Mouse (Mus musculus) gastrocnemius, adult 2 months (tissue): Measurements from ENCODE around the gene Hist1h2aa. TPM values are rescaled to one million over a fixed set of nuclear protein-coding genes. Genes with fewer than 3 reads are reported as not detected.

ENCODE experiments used
- DNase-seq: peaks from one replicate; pipeline ENCODE4 v3.0.0; 2022
- H3K27ac ChIP-seq: fragments of 200-600 bp; 2 replicates; pipeline ENCODE4 v1.8.1; 2022; ENCODE audit warnings: mild to moderate bottlenecking
- H3K4me3 ChIP-seq: fragments of 200-600 bp; 2 replicates; pipeline ENCODE4 v1.8.1; 2022; ENCODE audit warnings: mild to moderate bottlenecking, moderate library complexity
- CTCF ChIP-seq: fragments of 200-600 bp; IDR thresholded peaks from 2 replicates; pipeline ENCODE4 v1.8.1; 2022; ENCODE audit warnings: antibody characterized with exemption, mild to moderate bottlenecking, moderate library complexity
- intact Hi-C: fragments of 180-260 bp; cut with DNase I; formaldehyde crosslinking; loops from one replicate; pipeline ENCODE4 v1.15.1; 2025
- long read RNA-seq, 2 experiments: library from polyadenylated mRNA; stranded (forward); transcript quantifications; one replicate each; pipeline ENCODE4 v2.0.0; 2021
- total RNA-seq, 2 experiments: library from RNA; stranded (reverse); gene quantifications; 2 replicates each; pipeline ENCODE4 v1.2.3; 2021

Gene Hist1h2aa
- not detected for total RNA-seq
- long read RNA-seq, experiment 1, result 0 reads
- long read RNA-seq, experiment 2, result 0 reads

- H3K4me3 ChIP-seq, result no peak within 1 kb of the TSS
- H3K27ac ChIP-seq, result no peak within 1 kb of the TSS
- TF ChIP-seq CTCF, result no peak
- intact Hi-C loops, result no loop called here
- DNase-seq, result no peak
Measured at GRCm38 (mm10) chr13:23934211-23934520, at the start of gene Hist1h2aa. Gene Hist1h2aa (plus strand): TSS chr13:23934462.

- intact Hi-C loops, result no loop called here
- Histone ChIP-seq H3K4me3 (no peak overlapping the region), H3K27ac (no peak overlapping the region)
- TF ChIP-seq CTCF, result peak; percentile 40
- DNase-seq, result no peak
Measured at GRCm38 (mm10) chr13:23885540-23885939, 48.7 kb upstream of the Hist1h2aa start.

GRCm38 (mm10) chr13:23887026-23887725 lies 47.1 kb upstream of the Hist1h2aa start:
- no peak for TF ChIP-seq CTCF
- no peak overlapping the region for H3K27ac ChIP-seq
- DNase-seq, result no peak
- intact Hi-C loops, result no loop called here
- no peak overlapping the region for H3K4me3 ChIP-seq

GRCm38 (mm10) chr13:23889011-23889605 lies 45.2 kb upstream of the Hist1h2aa start:
- TF ChIP-seq CTCF, result no peak
- no peak overlapping the region for H3K27ac ChIP-seq
- DNase-seq, result no peak
- intact Hi-C loops, result no loop called here
- H3K4me3 ChIP-seq, result no peak overlapping the region

GRCm38 (mm10) chr13:23892592-23893268 lies 41.5 kb upstream of the Hist1h2aa start:
- no peak overlapping the region for H3K4me3 ChIP-seq
- no peak for TF ChIP-seq CTCF
- intact Hi-C loops, result no loop called here
- DNase-seq, result no peak
- H3K27ac ChIP-seq, result no peak overlapping the region

- no peak overlapping the region for H3K27ac ChIP-seq
- intact Hi-C loops, result no loop called here
- no peak overlapping the region for H3K4me3 ChIP-seq
- TF ChIP-seq CTCF, result no peak
- no peak for DNase-seq
Measured at GRCm38 (mm10) chr13:23893269-23893593, 41.0 kb upstream of the Hist1h2aa start.

- Histone ChIP-seq H3K4me3 (no peak overlapping the region), H3K27ac (no peak overlapping the region)
- TF ChIP-seq CTCF, result no peak
- no peak for DNase-seq
- intact Hi-C loops, result no loop called here
Measured at GRCm38 (mm10) chr13:23898242-23898641, 36.0 kb upstream of the Hist1h2aa start.

- DNase-seq, result no peak
- intact Hi-C loops, result no loop called here
- H3K27ac ChIP-seq, result no peak overlapping the region
- TF ChIP-seq CTCF, result no peak
- no peak overlapping the region for H3K4me3 ChIP-seq
Measured at GRCm38 (mm10) chr13:23906906-23907305, 27.4 kb upstream of the Hist1h2aa start.

GRCm38 (mm10) chr13:23910121-23910520 lies 24.1 kb upstream of the Hist1h2aa start:
- TF ChIP-seq CTCF, result no peak
- no peak overlapping the region for H3K4me3 ChIP-seq
- no peak overlapping the region for H3K27ac ChIP-seq
- DNase-seq, result no peak
- intact Hi-C loops, result no loop called here

GRCm38 (mm10) chr13:23911335-23911734 lies 22.9 kb upstream of the Hist1h2aa start:
- H3K4me3 ChIP-seq, result no peak overlapping the region
- no peak for TF ChIP-seq CTCF
- intact Hi-C loops, result no loop called here
- no peak for DNase-seq
- H3K27ac ChIP-seq, result no peak overlapping the region

GRCm38 (mm10) chr13:23913791-23914306 lies 20.4 kb upstream of the Hist1h2aa start:
- H3K27ac ChIP-seq, result no peak overlapping the region

GRCm38 (mm10) chr13:23914376-23915167 lies 19.7 kb upstream of the Hist1h2aa start, which contains the start of gene Slc17a4:
Gene Slc17a4 (minus strand): TSS chr13:23915009.
- DNase-seq, result no peak

More at GRCm38 (mm10) chr13:23913791-23914306, 20.4 kb upstream of the Hist1h2aa start:
- DNase-seq, result no peak
- H3K4me3 ChIP-seq, result no peak overlapping the region
- intact Hi-C loops, result no loop called here
- TF ChIP-seq CTCF, result no peak

More at GRCm38 (mm10) chr13:23914376-23915167, 19.7 kb upstream of the Hist1h2aa start, which contains the start of gene Slc17a4:
- no peak for TF ChIP-seq CTCF
- H3K27ac ChIP-seq, result no peak within 1 kb of the TSS
- no peak within 1 kb of the TSS for H3K4me3 ChIP-seq
- intact Hi-C loops, result no loop called here
